Mouse (Mus musculus) heart, adult 10 weeks (tissue): ENCODE results near the gene Syne4. TPM values are rescaled to one million over a fixed set of nuclear protein-coding genes. Genes with fewer than 3 reads are reported as not detected.

Experiments
- polyA plus RNA-seq: library from polyadenylated mRNA; stranded (reverse); fragments of 350-450 nt; fragmentation: Illumina TruSeq; extraction: RNeasy Lipid Tissue Mini Kit (QIAGEN cat#74804); gene quantifications from one replicate; pipeline ENCODE4 v1.2.3, GENCODE M21; 2014; ENCODE audit warnings: low read depth, low replicate concordance

Gene Syne4
- polyA plus RNA-seq = 2.5 TPM

GRCm38 (mm10) chr7:30314721-30315155 is at the start of gene Syne4:
TSS of gene Syne4 (plus strand) at chr7:30314807.

GRCm38 (mm10) chr7:30279951-30280669 is 34.5 kb upstream of the Syne4 start, which contains the start of the genes Thap8 and Wdr62:
TSS of gene Thap8 (plus strand) at chr7:30280094.
TSS of gene Wdr62 (minus strand) at chr7:30280419.

DNA sequence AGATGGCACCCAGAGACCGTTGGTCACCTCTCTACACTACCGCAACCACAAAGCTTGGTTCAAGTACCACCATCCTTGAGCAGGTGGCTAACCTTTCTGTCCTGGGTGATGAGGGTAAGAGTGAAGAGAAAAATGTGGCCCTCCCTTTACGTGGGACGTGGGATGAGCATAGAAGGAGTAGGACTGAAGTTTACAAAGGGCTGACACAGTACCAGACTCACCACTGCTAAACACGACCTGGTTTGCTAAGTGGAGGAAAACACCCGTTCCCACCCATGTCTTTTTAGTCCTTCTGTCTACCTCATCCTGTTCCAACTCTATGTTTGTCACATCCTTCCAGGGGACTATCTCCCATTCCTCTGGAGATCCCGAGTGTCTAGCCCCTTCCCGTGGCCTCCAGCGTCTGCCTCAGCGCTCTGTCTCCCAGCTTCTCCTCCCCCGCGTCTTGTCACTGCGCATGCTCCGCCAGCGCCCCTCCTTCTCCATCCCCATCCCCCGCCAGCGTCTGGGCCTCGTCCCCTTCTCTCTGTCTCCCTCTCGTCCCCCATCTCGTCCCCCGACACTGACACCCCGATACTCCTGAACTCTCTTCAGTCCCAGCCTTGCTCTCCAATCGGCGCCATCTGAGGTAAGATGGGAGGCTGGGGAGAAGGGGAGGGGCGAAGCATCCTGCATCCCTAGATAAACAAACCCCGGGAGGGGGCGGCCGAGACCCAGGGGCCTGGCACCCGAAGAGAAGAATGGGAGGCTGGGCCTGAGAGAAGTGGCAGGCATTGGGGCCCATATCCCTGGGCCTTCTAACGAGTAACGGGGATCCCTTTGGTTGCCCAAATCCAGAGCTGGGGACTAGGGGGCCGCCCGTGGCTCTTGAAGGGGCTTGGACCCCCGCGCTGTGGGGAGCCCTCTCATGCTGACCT is 23.1 kb upstream of the Syne4 start, which contains the start of gene Clip3:
Gene Clip3 (plus strand): TSS at position 514 of the 917 bp plus-strand sequence.

GRCm38 (mm10) chr7:30308076-30309005 is 6.3 kb upstream of the Syne4 start, which contains the start of gene Alkbh6:
TSS of gene Alkbh6 (plus strand) at chr7:30308717.

GRCm38 (mm10) chr7:30321539-30322284 is 7.1 kb downstream of the Syne4 start, which contains the start of gene E130208F15Rik:
TSS of gene E130208F15Rik (plus strand) at chr7:30321740.

DNA sequence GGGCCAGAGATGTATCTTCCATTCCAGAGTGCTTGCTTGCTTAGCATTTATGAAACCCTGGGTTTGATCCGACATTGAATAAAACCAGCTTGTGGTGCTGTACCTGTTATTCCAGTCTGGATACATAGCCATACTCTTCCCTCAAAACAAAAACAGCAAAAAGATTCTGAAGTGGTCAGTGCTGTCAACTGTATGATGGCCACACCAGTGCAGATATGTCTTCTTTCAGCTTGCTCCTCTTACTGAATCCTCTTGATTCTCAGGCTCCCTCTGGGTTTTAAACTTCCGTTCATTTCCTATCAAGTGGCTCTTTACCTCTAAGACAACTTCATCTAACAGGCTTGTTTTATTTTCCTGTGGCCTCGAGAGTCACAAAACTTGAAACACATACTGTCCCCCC is 9.2 kb downstream of the Syne4 start, which contains the start of gene Sdhaf1:
Gene Sdhaf1 (minus strand): TSS at position 101 of the 400 bp plus-strand sequence.

DNA sequence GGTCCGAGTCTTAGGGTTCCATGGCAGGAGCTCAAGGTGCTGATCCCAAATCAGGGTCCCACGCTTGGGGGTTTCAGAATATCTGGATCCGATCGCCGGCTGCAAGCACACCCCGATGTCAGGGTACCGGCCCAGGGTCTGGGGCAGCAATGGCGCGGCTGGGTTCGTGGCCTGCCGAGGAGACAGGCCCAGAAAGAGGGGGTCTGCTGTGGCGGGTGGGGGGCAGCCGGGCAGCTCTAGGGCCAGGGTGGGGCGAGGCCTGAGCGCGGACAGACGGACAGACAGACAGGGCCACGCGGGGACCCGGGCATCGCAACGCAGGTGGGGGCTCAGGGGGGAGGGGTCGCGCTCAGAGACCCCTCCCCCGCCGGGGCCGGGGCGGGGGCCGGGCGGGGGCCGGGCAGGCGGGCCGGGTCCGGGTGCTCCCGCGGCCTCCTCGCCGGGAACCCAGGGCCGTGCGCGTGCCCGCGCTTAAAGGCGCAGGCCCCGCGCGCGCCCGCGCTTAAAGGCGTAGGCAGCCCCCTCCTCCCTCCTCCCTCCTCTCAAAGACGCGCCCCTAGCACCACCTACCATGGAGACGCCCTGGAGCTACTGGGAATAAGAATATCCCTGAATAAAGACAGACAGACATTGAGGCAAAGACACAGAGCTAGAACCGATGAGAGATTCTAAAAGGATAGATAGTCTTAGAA is 48.2 kb downstream of the Syne4 start, which contains the start of gene Lrfn3:
Gene Lrfn3 (minus strand): TSS at position 121 of the 692 bp plus-strand sequence.

Other genes with a start within 250 kb of the Syne4 start
- 2.5 TPM for gene Zfp82, start 241.9 kb upstream of the Syne4 start, polyA plus RNA-seq
- gene Gm26920, start 224.4 kb upstream of the Syne4 start, polyA plus RNA-seq = not detected
- gene Zfp566, start 224.3 kb upstream of the Syne4 start, polyA plus RNA-seq = 1.4 TPM
- gene Zfp260, start 220.0 kb upstream of the Syne4 start, polyA plus RNA-seq = 34.9 TPM
- 1.6 TPM for gene Zfp382, start 192.9 kb upstream of the Syne4 start, polyA plus RNA-seq
- 26.8 TPM for gene Zfp146, start 145.1 kb upstream of the Syne4 start, polyA plus RNA-seq
- gene Cox7a1, start 130.7 kb upstream of the Syne4 start, polyA plus RNA-seq = 4,592 TPM
- gene Capns1, start 116.0 kb upstream of the Syne4 start, polyA plus RNA-seq = 372 TPM
- gene Polr2i, start 82.9 kb upstream of the Syne4 start, polyA plus RNA-seq = 59.9 TPM
- 58.8 TPM for gene Tbcb, start 82.5 kb upstream of the Syne4 start, polyA plus RNA-seq
- gene Ovol3, start 79.1 kb upstream of the Syne4 start, polyA plus RNA-seq = not detected
- not detected for gene Thap8, start 34.7 kb upstream of the Syne4 start, polyA plus RNA-seq
- gene Wdr62, start 34.4 kb upstream of the Syne4 start, polyA plus RNA-seq = 2.4 TPM
- gene Clip3, start 23.1 kb upstream of the Syne4 start, polyA plus RNA-seq = 11.7 TPM
- gene Alkbh6, start 6.1 kb upstream of the Syne4 start, polyA plus RNA-seq = 29.2 TPM
- 0.42 TPM for gene E130208F15Rik, start 6.9 kb downstream of the Syne4 start, polyA plus RNA-seq
- gene Sdhaf1, start 9.1 kb downstream of the Syne4 start, polyA plus RNA-seq = 14.0 TPM
- gene Lrfn3, start 48.0 kb downstream of the Syne4 start, polyA plus RNA-seq = 1.1 TPM
- gene Tyrobp, start 99.0 kb downstream of the Syne4 start, polyA plus RNA-seq = 38.2 TPM
- gene Hcst, start 105.0 kb downstream of the Syne4 start, polyA plus RNA-seq = not detected
- 0.50 TPM for gene Nfkbid, start 106.9 kb downstream of the Syne4 start, polyA plus RNA-seq
- gene Aplp1, start 130.7 kb downstream of the Syne4 start, polyA plus RNA-seq = 3.1 TPM
- gene Kirrel2, start 142.9 kb downstream of the Syne4 start, polyA plus RNA-seq = not detected
- not detected for gene Nphs1, start 143.5 kb downstream of the Syne4 start, polyA plus RNA-seq
- gene Prodh2, start 178.8 kb downstream of the Syne4 start, polyA plus RNA-seq = not detected
- 1.1 TPM for gene Arhgap33, start 220.3 kb downstream of the Syne4 start, polyA plus RNA-seq
- 945 TPM for gene Hspb6, start 237.4 kb downstream of the Syne4 start, polyA plus RNA-seq
- 3.8 TPM for gene Proser3, start 237.5 kb downstream of the Syne4 start, polyA plus RNA-seq
- gene Lin37, start 245.0 kb downstream of the Syne4 start, polyA plus RNA-seq = 17.8 TPM
- gene U2af1l4, start 248.5 kb downstream of the Syne4 start, polyA plus RNA-seq = 64.0 TPM
- 8.0 TPM for gene Gm49396, start 248.5 kb downstream of the Syne4 start, polyA plus RNA-seq
- 106 TPM for gene Psenen, start 248.8 kb downstream of the Syne4 start, polyA plus RNA-seq